Mouse (Mus musculus) WW6 (cell line): ENCODE results near the gene Exoc5.
"Not testable (repeated sequence)": the region's sequence is repeated elsewhere in the genome, so short reads cannot be mapped to it uniquely, and the experiment has no call there.

Experiments used
- DNase-seq: peaks from one replicate; pipeline ENCODE4 v3.0.0-alpha.2; 2013; ENCODE audit warnings: low read depth, low spot score

Gene Exoc5

GRCm38 (mm10) chr14:49066274-49066823 lies at the start of gene Exoc5:
TSS of gene Exoc5 (minus strand) at chr14:49066653.
- peak; percentile 86 for DNase-seq

- DNase-seq = not testable (repeated sequence)
Measured at GRCm38 (mm10) chr14:49091755-49092154, 25.3 kb upstream of the Exoc5 start.

GRCm38 (mm10) chr14:49091277-49091676 lies 24.8 kb upstream of the Exoc5 start:
- DNase-seq = no peak

GRCm38 (mm10) chr14:49090102-49090501 lies 23.6 kb upstream of the Exoc5 start:
- no peak for DNase-seq

GRCm38 (mm10) chr14:49089461-49090058 lies 23.1 kb upstream of the Exoc5 start:
- DNase-seq = no peak

- no peak for DNase-seq
Measured at GRCm38 (mm10) chr14:49088155-49089048, 21.9 kb upstream of the Exoc5 start.

- no peak for DNase-seq
Measured at GRCm38 (mm10) chr14:49086522-49086921, 20.1 kb upstream of the Exoc5 start.

- no peak for DNase-seq
Measured at GRCm38 (mm10) chr14:49078820-49079219, 12.4 kb upstream of the Exoc5 start.

GRCm38 (mm10) chr14:49074361-49074760 lies 7.9 kb upstream of the Exoc5 start:
- DNase-seq = no peak

GRCm38 (mm10) chr14:49073896-49074295 lies 7.4 kb upstream of the Exoc5 start:
- DNase-seq = no peak

- no peak for DNase-seq
Measured at GRCm38 (mm10) chr14:49072837-49073236, 6.4 kb upstream of the Exoc5 start.

- DNase-seq = no peak
Measured at GRCm38 (mm10) chr14:49065529-49066273, 752 bp downstream of the Exoc5 start, which contains the start of gene Ap5m1. TSS of gene Ap5m1 (plus strand) at chr14:49066097.

GRCm38 (mm10) chr14:49063838-49064237 lies 2.6 kb downstream of the Exoc5 start:
- no peak for DNase-seq

GRCm38 (mm10) chr14:49049492-49049891 lies 17.0 kb downstream of the Exoc5 start:
- no peak for DNase-seq

- DNase-seq = no peak
Measured at GRCm38 (mm10) chr14:49045610-49046009, 20.8 kb downstream of the Exoc5 start.

GRCm38 (mm10) chr14:49028991-49029390 lies 37.5 kb downstream of the Exoc5 start:
- no peak for DNase-seq

GRCm38 (mm10) chr14:49027779-49028368 lies 38.6 kb downstream of the Exoc5 start:
- DNase-seq = no peak

- no peak for DNase-seq
Measured at GRCm38 (mm10) chr14:49027040-49027778, 39.2 kb downstream of the Exoc5 start.

- no peak for DNase-seq
Measured at GRCm38 (mm10) chr14:49019765-49020164, 46.7 kb downstream of the Exoc5 start.

- DNase-seq = no peak
Measured at GRCm38 (mm10) chr14:49008399-49009189, 57.9 kb downstream of the Exoc5 start.
